Mouse (Mus musculus) liver, embryonic 14.5 days (tissue): ENCODE data around the gene Casp7.

Experiments used
- CTCF ChIP-seq: IDR thresholded peaks from 2 replicates; pipeline ENCODE4 v1.5.1; 2016; ENCODE audit warnings: antibody characterized with exemption, low read depth, control low read depth
- EP300 ChIP-seq: IDR thresholded peaks from 2 replicates; pipeline ENCODE4 v1.6.1; 2016; ENCODE audit warnings: antibody characterized with exemption, low read depth

GRCm38 (mm10) chr19:56373246-56373645, 23.7 kb upstream of the Casp7 start:
- TF ChIP-seq CTCF (no peak), EP300 (no peak)
